Mouse (Mus musculus) olfactory bulb, adult 2 months (tissue): ENCODE data around the gene Nrp1.

ENCODE experiments used
- CTCF ChIP-seq: fragments of 200-500 bp; IDR thresholded peaks from 2 replicates; pipeline ENCODE4 v1.5.1; 2012; ENCODE audit warnings: low read depth, mild to moderate bottlenecking, low read length, moderate library complexity; ENCODE audit not compliant: insufficient read depth
- POLR2A ChIP-seq: fragments of 200-500 bp; IDR thresholded peaks from 2 replicates; pipeline ENCODE4 v1.6.1; 2012; ENCODE audit warnings: mild to moderate bottlenecking, low read depth, low read length, moderate library complexity; ENCODE audit not compliant: insufficient read depth

DNA sequence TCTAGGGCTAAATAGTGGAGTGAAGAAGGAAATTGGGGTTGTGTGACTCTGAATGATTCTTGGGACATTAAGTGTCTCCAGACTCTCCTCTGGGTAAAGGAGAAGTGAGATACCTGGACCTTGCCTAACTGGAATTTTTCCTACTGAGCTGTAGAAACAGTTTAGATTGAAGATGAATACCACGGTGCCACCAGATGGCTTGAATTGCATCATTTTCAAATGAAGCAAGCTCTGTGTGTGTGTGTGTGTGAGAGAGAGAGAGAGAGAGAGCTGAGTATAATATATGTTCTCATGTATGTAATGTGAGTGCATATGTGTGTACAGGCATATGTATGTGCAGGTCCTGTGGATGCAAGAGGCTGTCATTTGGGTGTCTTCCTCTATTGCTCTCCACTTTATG lies 72.7 kb downstream of the Nrp1 start:
- no peak for TF ChIP-seq POLR2A
- no peak for TF ChIP-seq CTCF
